Mouse (Mus musculus) embryonic facial prominence, embryonic 12.5 days (tissue): ENCODE results near the gene Hcrtr1. TPM values are rescaled to one million over a fixed set of nuclear protein-coding genes. Genes with fewer than 3 reads are reported as not detected.

Source experiments
- ATAC-seq: fragments of 200-750 bp; cut with Nextera tagmentation; 2 replicates; pipeline ENCODE4 v1.8.0; 2017; ENCODE audit not compliant: insufficient number of reproducible peaks, insufficient read depth, low FRiP score, low TSS enrichment
- H3K27ac ChIP-seq: fragments of 300-500 bp; sonication (generic); 2 replicates; pipeline ENCODE4 v1.5.1; 2016; ENCODE audit warnings: mild to moderate bottlenecking
- H3K27me3 ChIP-seq: fragments of 300-500 bp; sonication (generic); 2 replicates; pipeline ENCODE4 v1.6.1; 2016; ENCODE audit warnings: mild to moderate bottlenecking, moderate library complexity
- H3K36me3 ChIP-seq: fragments of 300-500 bp; sonication (generic); 2 replicates; pipeline ENCODE4 v1.6.1; 2016; ENCODE audit warnings: mild to moderate bottlenecking
- H3K4me1 ChIP-seq: fragments of 300-500 bp; sonication (generic); 2 replicates; pipeline ENCODE4 v1.6.1; 2016
- H3K4me2 ChIP-seq: fragments of 300-500 bp; sonication (generic); replicated peaks from 2 replicates; pipeline ENCODE4 v1.6.1; 2016; ENCODE audit warnings: mild to moderate bottlenecking, moderate library complexity
- H3K4me3 ChIP-seq: fragments of 300-500 bp; sonication (generic); 2 replicates; pipeline ENCODE4 v1.5.1; 2016; ENCODE audit warnings: mild to moderate bottlenecking
- H3K9ac ChIP-seq: fragments of 300-500 bp; sonication (generic); 2 replicates; pipeline ENCODE4 v1.6.1; 2016; ENCODE audit warnings: mild to moderate bottlenecking, moderate library complexity
- H3K9me3 ChIP-seq: fragments of 300-500 bp; sonication (generic); 2 replicates; pipeline ENCODE4 v1.6.1; 2016; ENCODE audit warnings: mild to moderate bottlenecking, moderate library complexity
- WGBS: fragments of 180-500 bp; shearing (Covaris S2); methylation state at CpG from one replicate; pipeline ENCODE4 v1.1.7; 2016; 5-methylcytosine and 5-hydroxymethylcytosine counted together
- polyA plus RNA-seq: library from polyadenylated mRNA; unstranded; fragments of >200 nt; fragmentation: Nextera tagmentation; extraction: Ambion mirVana; gene quantifications from 2 replicates; pipeline ENCODE4 v1.2.1, GENCODE M21; 2016

Hcrtr1 gene
- 0.27 and 0.32 TPM in 2 replicates for polyA plus RNA-seq

DNA sequence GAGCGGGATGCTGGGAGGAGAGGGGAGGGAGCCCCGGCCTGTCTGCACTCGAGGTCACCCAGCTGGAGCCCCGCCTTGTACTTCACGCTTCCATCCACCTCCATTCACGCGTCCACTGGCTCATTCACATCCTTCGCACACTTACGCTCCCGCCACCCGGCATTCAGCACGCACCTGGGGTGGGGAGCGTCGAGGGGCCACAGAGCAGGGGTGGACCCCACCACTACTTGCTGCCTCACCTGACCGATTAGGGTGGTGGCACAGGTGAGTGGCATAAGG, at the start of gene Hcrtr1:
Gene Hcrtr1, minus strand, starts transcription at position 146 of the 279 bp plus-strand sequence.
- Histone ChIP-seq H3K4me3 (peak within 1 kb of the TSS; percentile 28), H3K9ac (peak within 1 kb of the TSS; percentile 32; the same call in 1 of the 2 replicates), H3K27me3 (peaks cover 56% of the 10 kb centered on the region), H3K27ac (no peak within 1 kb of the TSS), H3K4me2 (peak within 1 kb of the TSS; percentile 56), H3K9me3 (no peaks in the 10 kb centered on the region), H3K36me3 (no peaks in the 10 kb centered on the region), H3K4me1 (peaks cover 4% of the 10 kb centered on the region; the same call in 1 of the 2 replicates)
- no peak for ATAC-seq
- WGBS, result under 1% methylated on average over 14 of the region's 15 CpGs

DNA sequence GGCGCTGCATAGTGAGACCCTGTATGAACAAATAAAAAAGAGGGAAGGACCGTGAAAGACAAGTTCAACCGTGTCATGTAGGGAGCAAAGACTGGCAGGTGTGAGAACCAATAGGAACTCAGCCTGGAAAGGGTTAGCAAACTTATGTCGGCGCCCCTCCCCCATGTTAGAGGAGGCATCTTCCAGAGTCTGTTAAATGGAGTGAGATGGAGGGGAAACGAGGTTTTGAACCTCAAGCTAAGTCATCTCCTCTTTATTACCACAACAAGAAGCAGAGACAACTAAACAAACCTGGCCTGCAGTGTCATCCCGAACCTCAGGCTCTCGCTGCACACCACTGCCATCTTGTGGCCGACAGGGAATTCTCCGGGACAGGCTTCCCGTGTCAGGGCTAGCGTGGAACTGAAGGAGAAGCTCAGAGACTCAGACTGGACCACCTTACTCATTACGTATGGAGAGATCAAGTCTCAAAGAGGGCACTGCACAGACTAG, 49.7 kb upstream of the Hcrtr1 start:
- H3K27ac ChIP-seq, result no peak overlapping the region
- peak; percentile 79; the same call in 1 of the 2 replicates for ATAC-seq
- H3K4me3 ChIP-seq, result no peak overlapping the region
- H3K36me3 ChIP-seq, result no peaks in the 10 kb centered on the region
- no peaks in the 10 kb centered on the region for H3K9me3 ChIP-seq
- H3K27me3 ChIP-seq, result no peaks in the 10 kb centered on the region
- no peaks in the 10 kb centered on the region for H3K4me1 ChIP-seq
- H3K9ac ChIP-seq, result no peak overlapping the region
- WGBS, result 3% methylated on average over 13 of the region's 13 CpGs
- H3K4me2 ChIP-seq, result peak overlapping the region; percentile 37

DNA sequence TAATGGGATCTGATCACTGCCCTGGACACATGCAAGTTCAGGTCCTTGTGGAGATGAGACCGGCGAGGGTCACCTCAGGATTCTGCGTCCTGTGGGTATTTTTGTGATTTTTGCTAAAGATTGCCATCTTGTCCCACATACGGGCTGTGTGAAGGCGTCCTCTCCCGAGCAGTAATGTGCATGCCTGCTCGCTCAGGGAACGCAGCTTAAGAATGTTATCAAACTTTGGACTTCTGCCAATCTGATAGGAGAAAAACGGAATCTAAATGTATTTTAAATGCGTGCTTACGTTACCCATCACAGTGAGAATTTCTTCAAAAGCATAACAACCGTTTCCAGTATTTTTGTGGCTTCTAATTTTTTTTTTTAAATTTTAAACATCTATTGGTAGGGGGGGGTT, 47.7 kb upstream of the Hcrtr1 start:
- H3K4me2 ChIP-seq, result no peak overlapping the region
- 0 out of 2 replicates have a peak, but pooled peaks cover 3% of the 10 kb centered on the region for H3K4me1 ChIP-seq
- H3K27me3 ChIP-seq, result no peaks in the 10 kb centered on the region
- no peak for ATAC-seq
- H3K9me3 ChIP-seq, result no peaks in the 10 kb centered on the region
- H3K4me3 ChIP-seq, result no peak overlapping the region
- no peak overlapping the region for H3K9ac ChIP-seq
- no peaks in the 10 kb centered on the region for H3K36me3 ChIP-seq
- WGBS, result 73% methylated on average over 12 of the region's 12 CpGs
- H3K27ac ChIP-seq, result no peak overlapping the region

DNA sequence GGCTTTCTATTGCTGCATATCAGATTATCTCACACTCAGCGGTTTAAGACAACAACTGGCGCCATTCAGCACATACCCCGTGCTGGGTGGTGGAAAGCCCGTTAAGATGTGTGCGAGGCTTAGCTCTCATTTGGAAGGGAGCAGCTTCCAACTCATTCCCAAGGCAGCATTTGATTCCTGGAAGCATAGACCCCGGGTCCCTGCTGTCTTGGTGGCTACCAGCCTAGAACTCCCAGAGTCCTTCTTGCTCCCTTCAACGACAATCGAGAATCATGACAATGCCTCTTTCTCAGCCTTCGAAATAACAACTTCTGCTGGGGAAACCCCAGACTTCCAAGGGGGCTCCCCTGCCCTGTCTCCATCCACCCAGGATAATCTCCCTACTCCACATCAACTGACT, 47.3 kb upstream of the Hcrtr1 start:
- no peak overlapping the region for H3K27ac ChIP-seq
- no peak overlapping the region for H3K4me3 ChIP-seq
- no peak overlapping the region for H3K4me2 ChIP-seq
- WGBS, result 77% methylated on average over 9 of the region's 9 CpGs
- ATAC-seq, result no peak
- H3K36me3 ChIP-seq, result no peaks in the 10 kb centered on the region
- H3K9ac ChIP-seq, result no peak overlapping the region
- no peaks in the 10 kb centered on the region for H3K9me3 ChIP-seq
- no peaks in the 10 kb centered on the region for H3K27me3 ChIP-seq
- H3K4me1 ChIP-seq, result 0 out of 2 replicates have a peak, but pooled peaks cover 3% of the 10 kb centered on the region

DNA sequence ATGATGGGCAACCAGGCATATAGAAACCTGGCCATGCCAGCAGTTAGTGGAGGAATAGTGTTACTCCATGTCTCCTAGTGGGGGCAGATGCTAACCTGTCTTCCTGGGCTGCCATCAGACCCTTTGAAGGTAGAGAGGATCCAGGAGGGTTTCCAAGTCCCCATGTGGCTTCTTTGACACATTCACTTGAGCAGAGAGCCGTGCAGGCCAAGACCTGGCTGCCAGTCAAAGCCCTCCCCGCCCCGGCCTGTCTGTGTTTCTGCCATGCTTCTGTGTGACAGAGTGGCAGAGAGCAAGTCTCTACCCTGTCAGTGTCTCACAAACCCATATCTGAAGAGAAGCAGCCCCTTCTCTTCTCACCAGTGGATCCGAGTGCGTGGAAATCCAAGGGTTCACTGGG, 44.7 kb upstream of the Hcrtr1 start:
- H3K36me3 ChIP-seq, result no peaks in the 10 kb centered on the region
- no peak overlapping the region for H3K4me2 ChIP-seq
- 0 out of 2 replicates have a peak, but pooled peaks cover 3% of the 10 kb centered on the region for H3K4me1 ChIP-seq
- no peaks in the 10 kb centered on the region for H3K9me3 ChIP-seq
- 82% methylated on average over 5 of the region's 5 CpGs for WGBS
- ATAC-seq, result no peak
- peak overlapping the region; percentile 32; the same call in 1 of the 2 replicates for H3K9ac ChIP-seq
- no peaks in the 10 kb centered on the region for H3K27me3 ChIP-seq
- H3K4me3 ChIP-seq, result no peak overlapping the region
- no peak overlapping the region for H3K27ac ChIP-seq

DNA sequence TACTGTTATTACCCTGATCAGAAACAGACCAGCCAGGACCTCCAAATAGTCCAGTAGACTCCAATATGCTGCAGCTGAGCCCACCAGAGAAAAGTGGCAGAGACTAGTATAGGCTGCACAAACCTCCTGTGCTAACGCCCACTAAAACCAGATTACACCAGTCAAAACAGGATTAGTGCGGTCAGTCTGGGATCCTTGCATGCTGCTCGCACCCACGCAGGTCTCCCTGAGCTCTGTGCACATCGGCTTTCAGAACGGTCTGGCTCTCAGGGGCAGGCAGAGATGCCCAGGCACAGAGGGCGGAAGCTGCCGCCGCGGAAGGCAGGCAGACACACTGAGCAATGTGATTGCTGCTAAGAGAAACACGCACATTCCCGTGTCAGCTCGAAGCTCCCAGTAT, 43.9 kb upstream of the Hcrtr1 start:
- WGBS, result 72% methylated on average over 13 of the region's 13 CpGs
- H3K27ac ChIP-seq, result no peak overlapping the region
- H3K36me3 ChIP-seq, result no peaks in the 10 kb centered on the region
- H3K4me2 ChIP-seq, result no peak overlapping the region
- no peak for ATAC-seq
- no peaks in the 10 kb centered on the region for H3K9me3 ChIP-seq
- no peak overlapping the region for H3K9ac ChIP-seq
- no peaks in the 10 kb centered on the region for H3K27me3 ChIP-seq
- no peak overlapping the region for H3K4me3 ChIP-seq
- H3K4me1 ChIP-seq, result 0 out of 2 replicates have a peak, but pooled peaks cover 3% of the 10 kb centered on the region

DNA sequence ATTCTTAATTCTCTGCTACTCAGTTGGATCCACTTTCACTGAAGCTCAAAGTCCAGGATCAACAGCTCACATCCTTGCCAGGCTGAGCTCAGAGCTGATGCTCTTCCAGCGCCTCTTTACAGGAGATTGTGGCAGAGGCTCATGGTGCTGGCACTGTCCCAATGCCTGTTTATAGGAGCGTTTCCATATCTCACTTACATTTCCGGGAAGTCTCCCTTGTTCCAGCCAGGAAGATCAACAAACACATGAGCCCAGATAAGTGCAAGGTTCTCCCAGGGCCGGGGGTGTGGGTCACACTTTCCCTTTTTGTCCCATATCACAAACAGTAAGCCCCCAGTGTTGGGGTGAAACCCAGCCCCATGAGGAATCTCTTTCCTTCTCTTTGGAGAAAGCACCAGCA, 42.7 kb upstream of the Hcrtr1 start:
- H3K36me3 ChIP-seq, result no peaks in the 10 kb centered on the region
- 74% methylated on average over 4 of the region's 4 CpGs for WGBS
- no peaks in the 10 kb centered on the region for H3K27me3 ChIP-seq
- no peak for ATAC-seq
- H3K4me2 ChIP-seq, result no peak overlapping the region
- no peaks in the 10 kb centered on the region for H3K9me3 ChIP-seq
- 0 out of 2 replicates have a peak, but pooled peaks cover 3% of the 10 kb centered on the region for H3K4me1 ChIP-seq
- H3K4me3 ChIP-seq, result no peak overlapping the region
- no peak overlapping the region for H3K27ac ChIP-seq
- H3K9ac ChIP-seq, result no peak overlapping the region

DNA sequence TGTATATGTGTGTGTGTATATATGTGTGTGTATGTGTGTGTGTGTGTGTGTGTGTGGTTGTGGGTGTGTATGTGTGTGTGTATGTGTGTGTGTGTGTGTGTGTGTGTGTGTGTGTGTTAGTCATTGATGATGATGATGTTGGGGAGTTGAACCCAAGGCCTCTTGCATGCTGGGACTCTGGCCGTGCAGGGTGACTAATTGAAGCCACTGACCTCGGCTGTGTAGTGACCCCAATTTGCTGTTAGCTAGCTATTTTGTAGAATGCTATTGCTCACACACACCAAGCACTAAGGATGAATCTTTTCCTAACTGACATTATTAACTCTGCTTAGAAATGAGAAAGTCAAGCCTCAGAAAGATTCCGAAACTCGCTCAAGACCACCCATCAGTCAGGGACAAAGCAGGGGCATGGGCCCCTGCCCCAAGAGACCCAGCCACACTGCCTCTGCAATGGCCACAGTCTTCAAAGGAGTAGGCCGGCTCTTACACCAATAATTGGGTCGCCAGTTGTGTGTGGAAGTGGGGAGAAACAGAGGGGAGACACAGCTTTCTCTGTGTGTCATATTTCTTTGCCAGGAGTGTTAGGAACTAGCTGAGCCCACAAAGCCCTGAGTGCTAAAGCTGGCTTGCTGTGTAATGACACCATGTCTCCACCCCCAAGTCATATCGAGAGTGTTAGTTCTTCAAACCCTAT, 41.9 kb upstream of the Hcrtr1 start:
- H3K4me3 ChIP-seq, result no peak overlapping the region
- 62% methylated on average over 7 of the region's 7 CpGs for WGBS
- no peaks in the 10 kb centered on the region for H3K36me3 ChIP-seq
- no peaks in the 10 kb centered on the region for H3K9me3 ChIP-seq
- peaks cover 4% of the 10 kb centered on the region; the same call in 1 of the 2 replicates for H3K4me1 ChIP-seq
- H3K27me3 ChIP-seq, result no peaks in the 10 kb centered on the region
- H3K27ac ChIP-seq, result no peak overlapping the region
- H3K4me2 ChIP-seq, result no peak overlapping the region
- no peak overlapping the region for H3K9ac ChIP-seq
- no peak for ATAC-seq

DNA sequence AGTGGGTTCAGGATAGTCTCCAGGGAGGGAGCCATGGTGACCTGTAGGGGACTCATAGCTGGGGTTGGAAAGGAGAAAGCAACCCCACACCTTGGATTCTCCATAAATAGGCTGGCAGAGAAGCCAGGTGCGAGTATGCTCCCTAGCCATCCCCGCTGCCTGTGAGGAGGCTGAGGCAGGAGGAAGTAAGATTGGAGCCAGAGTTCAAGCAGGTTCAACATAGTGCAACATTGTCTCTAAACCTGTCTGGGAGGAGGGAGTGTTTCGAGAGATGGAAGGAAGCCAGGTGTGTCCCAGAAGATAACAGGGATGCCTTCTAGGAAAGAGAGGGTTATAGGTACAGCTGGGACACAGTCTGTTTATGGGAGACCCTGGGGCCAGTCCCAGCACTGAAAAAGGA, 40.7 kb upstream of the Hcrtr1 start:
- Histone ChIP-seq H3K36me3 (no peaks in the 10 kb centered on the region), H3K27me3 (peaks cover 10% of the 10 kb centered on the region; the same call in 1 of the 2 replicates), H3K4me3 (no peak overlapping the region), H3K9me3 (no peaks in the 10 kb centered on the region), H3K27ac (no peak overlapping the region), H3K4me2 (no peak overlapping the region), H3K4me1 (peaks cover 15% of the 10 kb centered on the region), H3K9ac (no peak overlapping the region)
- no peak for ATAC-seq
- WGBS, result 84% methylated on average over 3 of the region's 3 CpGs

DNA sequence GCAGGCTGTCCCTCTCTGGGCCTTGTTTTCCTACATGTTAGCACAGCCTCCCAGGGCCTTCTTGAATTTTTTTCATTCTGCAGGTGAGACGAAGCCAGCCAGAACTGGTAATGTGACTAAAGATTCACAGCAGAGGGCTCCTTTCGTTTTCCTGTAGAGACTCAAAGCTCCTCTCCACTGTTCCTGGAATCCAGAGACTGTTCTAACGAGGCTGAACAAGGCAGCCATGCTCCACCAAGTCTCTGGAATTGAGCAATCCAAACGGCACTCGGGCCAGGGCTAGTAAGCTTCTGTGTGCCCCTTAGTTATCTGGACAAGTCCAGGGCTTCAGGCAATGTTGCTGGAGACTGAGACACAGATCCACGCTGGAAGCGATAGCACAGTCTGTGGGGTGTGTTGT, 38.4 kb upstream of the Hcrtr1 start:
- Histone ChIP-seq H3K4me2 (no peak overlapping the region), H3K9me3 (no peaks in the 10 kb centered on the region), H3K4me1 (peaks cover 23% of the 10 kb centered on the region), H3K9ac (no peak overlapping the region), H3K27me3 (peaks cover 31% of the 10 kb centered on the region), H3K27ac (0 out of 2 replicates have a peak overlapping the region, but pooled peaks have one; percentile 30), H3K4me3 (no peak overlapping the region), H3K36me3 (no peaks in the 10 kb centered on the region)
- ATAC-seq, result no peak
- 54% methylated on average over 7 of the region's 7 CpGs for WGBS

DNA sequence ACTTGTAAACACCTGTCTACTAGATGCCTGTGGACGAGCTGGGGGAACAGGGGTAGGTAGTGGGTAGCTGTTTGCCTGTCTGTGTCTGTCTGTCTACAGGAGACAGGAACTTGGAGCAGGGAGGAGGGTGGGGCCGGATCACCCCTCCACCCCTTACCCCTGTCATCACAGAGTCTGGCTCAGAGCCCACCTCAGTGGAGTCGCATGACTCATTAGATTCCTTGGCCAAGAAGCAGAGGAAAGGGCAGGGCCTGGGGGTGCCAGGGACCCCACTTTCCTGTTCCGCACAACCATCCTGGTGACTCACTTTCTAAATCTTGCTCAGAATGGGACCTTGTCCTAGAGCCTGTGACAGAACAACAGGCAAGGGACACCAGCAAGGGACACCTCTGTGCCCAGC, 37.9 kb upstream of the Hcrtr1 start:
- no peak overlapping the region for H3K4me2 ChIP-seq
- H3K9ac ChIP-seq, result no peak overlapping the region
- H3K9me3 ChIP-seq, result no peaks in the 10 kb centered on the region
- WGBS, result 73% methylated on average over 4 of the region's 4 CpGs
- no peak overlapping the region for H3K4me3 ChIP-seq
- no peak for ATAC-seq
- no peaks in the 10 kb centered on the region for H3K36me3 ChIP-seq
- peaks cover 31% of the 10 kb centered on the region for H3K27me3 ChIP-seq
- peaks cover 27% of the 10 kb centered on the region for H3K4me1 ChIP-seq
- no peak overlapping the region for H3K27ac ChIP-seq

DNA sequence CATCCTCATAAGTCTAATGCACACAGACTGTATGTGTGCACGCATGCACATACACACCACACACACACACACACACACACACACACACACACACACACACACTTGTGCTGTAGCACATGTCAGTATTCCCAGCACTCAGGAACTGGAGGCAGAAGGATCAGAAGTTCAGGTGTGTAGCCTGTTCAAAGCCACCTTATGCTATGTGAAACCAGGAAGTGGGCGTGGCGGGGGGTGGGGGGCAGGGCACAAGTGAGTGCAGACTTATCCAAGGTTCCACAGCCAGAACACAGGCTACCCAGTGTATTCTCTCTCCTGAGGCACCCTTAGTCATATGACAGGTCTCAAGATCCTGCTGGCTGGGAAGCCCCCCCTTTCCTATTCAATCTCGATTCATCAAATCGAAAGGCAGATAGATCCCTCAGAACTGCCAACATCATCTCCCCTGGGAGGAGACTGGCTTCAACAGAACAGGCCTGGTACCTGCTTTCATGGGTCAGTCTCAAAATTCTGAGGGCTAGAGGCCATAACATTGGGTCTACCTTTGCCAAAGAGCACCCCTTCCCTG, 37.1 kb upstream of the Hcrtr1 start:
- H3K4me2 ChIP-seq, result no peak overlapping the region
- ATAC-seq, result no peak
- H3K36me3 ChIP-seq, result no peaks in the 10 kb centered on the region
- no peak overlapping the region for H3K4me3 ChIP-seq
- peaks cover 31% of the 10 kb centered on the region for H3K27me3 ChIP-seq
- WGBS, result 74% methylated on average over 5 of the region's 5 CpGs
- peaks cover 36% of the 10 kb centered on the region for H3K4me1 ChIP-seq
- H3K9me3 ChIP-seq, result no peaks in the 10 kb centered on the region
- H3K27ac ChIP-seq, result no peak overlapping the region
- H3K9ac ChIP-seq, result no peak overlapping the region
